Mouse (Mus musculus) liver, embryonic 13.5 days (tissue): Measurements from ENCODE around the gene Chrm3. TPM values are rescaled to one million over a fixed set of nuclear protein-coding genes. Genes with fewer than 3 reads are reported as not detected.
"Not testable (repeated sequence)": the region's sequence is repeated elsewhere in the genome, so short reads cannot be mapped to it uniquely, and the experiment has no call there.

Experiments
- ATAC-seq: fragments of 200-750 bp; cut with Nextera tagmentation; 2 replicates; pipeline ENCODE4 v1.8.0; 2017; ENCODE audit warnings: low read depth, mild to moderate bottlenecking, moderate number of reproducible peaks, moderate library complexity
- DNase-seq: peaks from one replicate; pipeline ENCODE4 v3.0.0; 2022
- H3K27ac ChIP-seq: fragments of 300-500 bp; sonication (generic); 2 replicates; pipeline ENCODE4 v1.5.1; 2015; ENCODE audit warnings: moderate library complexity, mild to moderate bottlenecking, inconsistent platforms
- H3K27me3 ChIP-seq: fragments of 300-500 bp; sonication (generic); 2 replicates; pipeline ENCODE4 v1.6.1; 2015; ENCODE audit warnings: mild to moderate bottlenecking, inconsistent platforms
- H3K36me3 ChIP-seq: fragments of 300-500 bp; sonication (generic); 2 replicates; pipeline ENCODE4 v1.6.1; 2015; ENCODE audit warnings: mild to moderate bottlenecking, inconsistent platforms
- H3K4me1 ChIP-seq: fragments of 300-500 bp; sonication (generic); replicated peaks from 2 replicates; pipeline ENCODE4 v1.6.1; 2015; ENCODE audit warnings: inconsistent platforms
- H3K4me2 ChIP-seq: fragments of 300-500 bp; sonication (generic); 2 replicates; pipeline ENCODE4 v1.6.1; 2015; ENCODE audit warnings: inconsistent platforms, mild to moderate bottlenecking, moderate library complexity
- H3K4me3 ChIP-seq: fragments of 300-500 bp; sonication (generic); replicated peaks from 2 replicates; pipeline ENCODE4 v1.5.1; 2015; ENCODE audit warnings: mild to moderate bottlenecking, inconsistent platforms
- H3K9ac ChIP-seq: fragments of 300-500 bp; sonication (generic); 2 replicates; pipeline ENCODE4 v1.6.1; 2015; ENCODE audit warnings: mild to moderate bottlenecking, inconsistent platforms
- H3K9me3 ChIP-seq: fragments of 300-500 bp; sonication (generic); replicated peaks from 2 replicates; pipeline ENCODE4 v1.6.1; 2016; ENCODE audit warnings: inconsistent platforms
- WGBS: fragments of 180-500 bp; shearing (Covaris S2); methylation state at CpG from one replicate; pipeline ENCODE4 v1.1.7; 2015; ENCODE audit not compliant: insufficient replicate concordance; 5-methylcytosine and 5-hydroxymethylcytosine counted together
- polyA plus RNA-seq: library from polyadenylated mRNA; unstranded; fragments of >200 nt; fragmentation: Nextera tagmentation; extraction: Ambion mirVana; gene quantifications from 2 replicates; pipeline ENCODE4 v1.2.1, GENCODE M21; 2015

Chrm3 gene
- polyA plus RNA-seq, 1 experiment from 2014 or later = 0.08 TPM

GRCm38 (mm10) chr13:9887261-9887660 lies 473.4 kb downstream of the Chrm3 start:
- Histone ChIP-seq H3K9me3 (no peaks in the 10 kb centered on the region), H3K27ac (no peak overlapping the region), H3K27me3 (no peaks in the 10 kb centered on the region), H3K4me3 (no peak overlapping the region), H3K9ac (no peak overlapping the region), H3K4me2 (no peak overlapping the region), H3K36me3 (no peaks in the 10 kb centered on the region), H3K4me1 (no peaks in the 10 kb centered on the region)
- ATAC-seq = no peak
- 64% methylated on average over 5 of the region's 5 CpGs for WGBS
- no peak for DNase-seq

- Histone ChIP-seq H3K4me2 (no peak overlapping the region), H3K9ac (no peak overlapping the region), H3K27me3 (no peaks in the 10 kb centered on the region), H3K36me3 (no peaks in the 10 kb centered on the region), H3K27ac (no peak overlapping the region), H3K4me1 (no peaks in the 10 kb centered on the region), H3K9me3 (no peaks in the 10 kb centered on the region), H3K4me3 (no peak overlapping the region)
- 57% methylated on average over 6 of the region's 6 CpGs for WGBS
- ATAC-seq (no peak), DNase-seq (no peak)
These were observed 474.0 kb downstream of the Chrm3 start for GRCm38 (mm10) chr13:9886465-9887135.

- no peaks in the 10 kb centered on the region for H3K4me1 ChIP-seq
- ATAC-seq (no peak), DNase-seq (no peak)
- no peak overlapping the region for H3K4me3 ChIP-seq
- H3K27ac ChIP-seq = no peak overlapping the region
- H3K36me3 ChIP-seq = no peaks in the 10 kb centered on the region
- H3K4me2 ChIP-seq = no peak overlapping the region
- WGBS = 51% methylated on average over 15 of the region's 15 CpGs
- H3K9ac ChIP-seq = no peak overlapping the region
- H3K9me3 ChIP-seq = no peaks in the 10 kb centered on the region
- no peaks in the 10 kb centered on the region for H3K27me3 ChIP-seq
These were observed 478.0 kb downstream of the Chrm3 start for GRCm38 (mm10) chr13:9882362-9883282.

DNA sequence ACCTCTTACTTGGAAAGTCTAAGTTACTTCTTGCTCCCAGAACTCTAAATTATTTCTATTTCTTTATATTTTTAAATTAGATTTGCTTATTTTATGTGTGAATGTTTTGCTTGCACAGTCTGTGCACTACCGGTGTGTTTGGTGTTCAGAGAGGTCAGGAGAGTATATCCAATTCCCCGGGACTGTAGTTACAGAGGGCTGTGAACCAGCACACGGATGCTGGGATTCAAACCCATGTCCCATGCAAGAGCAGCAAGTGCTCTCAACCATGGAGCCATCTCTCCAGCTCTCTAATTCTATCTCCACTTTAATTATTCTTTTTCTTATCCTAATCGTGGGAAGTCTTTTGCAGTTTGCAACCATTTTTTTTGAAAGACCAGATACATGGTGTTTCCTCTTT lies 478.7 kb downstream of the Chrm3 start:
- no peak overlapping the region for H3K27ac ChIP-seq
- H3K9me3 ChIP-seq = no peaks in the 10 kb centered on the region
- DNase-seq = no peak
- H3K4me1 ChIP-seq = no peaks in the 10 kb centered on the region
- no peak overlapping the region for H3K4me3 ChIP-seq
- no peak overlapping the region for H3K9ac ChIP-seq
- H3K4me2 ChIP-seq = no peak overlapping the region
- H3K27me3 ChIP-seq = no peaks in the 10 kb centered on the region
- 47% methylated on average over 4 of the region's 4 CpGs for WGBS
- H3K36me3 ChIP-seq = no peaks in the 10 kb centered on the region
- ATAC-seq = no peak

GRCm38 (mm10) chr13:9880401-9880800 lies 480.2 kb downstream of the Chrm3 start:
- Histone ChIP-seq H3K36me3 (no peaks in the 10 kb centered on the region), H3K27me3 (no peaks in the 10 kb centered on the region), H3K4me1 (no peaks in the 10 kb centered on the region), H3K9ac (no peak overlapping the region), H3K27ac (no peak overlapping the region), H3K4me2 (no peak overlapping the region), H3K9me3 (no peaks in the 10 kb centered on the region), H3K4me3 (no peak overlapping the region)
- no peak for DNase-seq
- 53% methylated on average over 4 of the region's 4 CpGs for WGBS
- no peak for ATAC-seq

DNA sequence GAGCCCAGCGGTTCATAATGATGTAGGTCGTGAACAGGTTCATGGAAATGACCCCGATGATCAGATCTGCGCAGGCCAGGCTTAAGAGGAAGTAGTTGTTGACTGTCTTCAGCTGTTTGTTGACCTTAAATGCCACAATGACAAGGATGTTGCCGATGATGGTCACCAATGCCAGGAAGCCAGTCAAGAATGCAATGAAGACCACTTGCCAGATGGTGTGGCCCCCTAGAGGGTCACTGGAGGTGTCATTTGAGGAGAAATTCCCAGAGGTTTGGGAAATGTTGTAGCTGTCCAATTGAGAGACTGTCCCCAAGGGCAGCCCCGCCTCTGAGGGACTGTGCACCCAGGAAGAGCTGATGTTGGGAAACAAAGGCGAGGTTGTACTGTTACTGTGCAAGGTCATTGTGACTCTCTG lies 482.0 kb downstream of the Chrm3 start:
- Histone ChIP-seq H3K27me3 (no peaks in the 10 kb centered on the region), H3K9ac (no peak overlapping the region), H3K4me1 (no peaks in the 10 kb centered on the region), H3K27ac (no peak overlapping the region), H3K4me3 (no peak overlapping the region), H3K4me2 (no peak overlapping the region), H3K36me3 (no peaks in the 10 kb centered on the region), H3K9me3 (no peaks in the 10 kb centered on the region)
- 66% methylated on average over 7 of the region's 7 CpGs for WGBS
- no peak for DNase-seq
- ATAC-seq = no peak

GRCm38 (mm10) chr13:9873377-9873776 lies 487.3 kb downstream of the Chrm3 start:
- 35% methylated on average over 3 of the region's 3 CpGs for WGBS
- H3K4me3 ChIP-seq = no peak overlapping the region
- no peak overlapping the region for H3K4me2 ChIP-seq
- no peaks in the 10 kb centered on the region for H3K4me1 ChIP-seq
- no peaks in the 10 kb centered on the region for H3K36me3 ChIP-seq
- DNase-seq = no peak
- no peak; the same call in 1 of the 2 replicates for ATAC-seq
- H3K9ac ChIP-seq = no peak overlapping the region
- H3K9me3 ChIP-seq = no peaks in the 10 kb centered on the region
- no peaks in the 10 kb centered on the region for H3K27me3 ChIP-seq
- H3K27ac ChIP-seq = no peak overlapping the region

DNA sequence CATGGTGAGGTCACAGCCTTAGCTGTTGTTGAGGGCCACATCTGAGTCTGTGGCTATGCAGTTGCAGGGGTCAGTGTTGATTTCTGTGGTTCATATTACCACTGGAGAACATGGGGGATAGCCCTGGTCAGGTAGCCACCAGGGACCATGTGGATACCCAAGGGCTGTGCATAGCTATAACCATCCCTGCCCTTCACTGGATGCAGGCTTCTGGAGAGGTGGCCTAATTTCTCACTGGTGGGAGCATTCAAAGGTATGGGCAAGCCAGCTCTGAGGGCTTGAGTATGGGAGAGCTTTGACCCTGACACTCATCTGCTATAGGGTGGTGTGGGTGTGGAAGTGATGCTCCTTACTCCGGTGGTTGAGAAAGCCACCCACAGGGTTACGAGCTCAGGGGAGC lies 494.5 kb downstream of the Chrm3 start:
- Histone ChIP-seq H3K9ac (no peak overlapping the region), H3K4me3 (no peak overlapping the region), H3K27me3 (no peaks in the 10 kb centered on the region), H3K27ac (no peak overlapping the region), H3K4me2 (no peak overlapping the region), H3K9me3 (no peaks in the 10 kb centered on the region), H3K36me3 (no peaks in the 10 kb centered on the region), H3K4me1 (no peaks in the 10 kb centered on the region)
- 66% methylated on average over 2 of the region's 2 CpGs for WGBS
- ATAC-seq = no peak
- no peak for DNase-seq

GRCm38 (mm10) chr13:9847515-9847914 lies 513.1 kb downstream of the Chrm3 start:
- Histone ChIP-seq H3K4me1 (no peaks in the 10 kb centered on the region), H3K27me3 (no peaks in the 10 kb centered on the region), H3K9me3 (no peaks in the 10 kb centered on the region), H3K9ac (no peak overlapping the region), H3K36me3 (no peaks in the 10 kb centered on the region), H3K4me3 (no peak overlapping the region), H3K27ac (no peak overlapping the region), H3K4me2 (no peak overlapping the region)
- no peak for ATAC-seq
- no peak for DNase-seq
- 58% methylated on average over 3 of the region's 3 CpGs for WGBS

- no peaks in the 10 kb centered on the region for H3K36me3 ChIP-seq
- DNase-seq (no peak), ATAC-seq (no peak)
- H3K4me1 ChIP-seq = no peaks in the 10 kb centered on the region
- no peak overlapping the region for H3K9ac ChIP-seq
- no peak overlapping the region for H3K27ac ChIP-seq
- H3K27me3 ChIP-seq = no peaks in the 10 kb centered on the region
- H3K4me3 ChIP-seq = no peak overlapping the region
- WGBS = 29% methylated on average over 14 of the region's 14 CpGs
- no peak overlapping the region for H3K4me2 ChIP-seq
- H3K9me3 ChIP-seq = no peaks in the 10 kb centered on the region
These were observed 513.9 kb downstream of the Chrm3 start for GRCm38 (mm10) chr13:9846543-9847434.

- H3K9ac ChIP-seq, H3K4me3 ChIP-seq, H3K27me3 ChIP-seq, H3K4me1 ChIP-seq, H3K4me2 ChIP-seq, H3K36me3 ChIP-seq, H3K9me3 ChIP-seq, H3K27ac ChIP-seq: not testable (repeated sequence)
- DNase-seq (peak; percentile 43), ATAC-seq (peak; percentile 100)
- WGBS = 66% methylated on average over 33 of the region's 33 CpGs
These were observed 526.4 kb downstream of the Chrm3 start for GRCm38 (mm10) chr13:9834146-9834679.
